Mouse (Mus musculus) midbrain, postnatal 0 days (tissue): ENCODE results near the gene Secisbp2. TPM values are rescaled to one million over a fixed set of nuclear protein-coding genes. Genes with fewer than 3 reads are reported as not detected.
"Not testable (repeated sequence)": the region's sequence is repeated elsewhere in the genome, so short reads cannot be mapped to it uniquely, and the experiment has no call there.

ENCODE experiments used
- ATAC-seq: fragments of 200-750 bp; cut with Nextera tagmentation; 2 replicates; pipeline ENCODE4 v1.8.0; 2017; ENCODE audit warnings: moderate number of reproducible peaks, mild to moderate bottlenecking, moderate TSS enrichment, moderate library complexity; ENCODE audit not compliant: low FRiP score
- DNase-seq: peaks from one replicate; pipeline ENCODE4 v3.0.0-alpha.2; 2015; ENCODE audit warnings: low spot score
- H3K27ac ChIP-seq: fragments of 300-500 bp; sonication (generic); 2 replicates; pipeline ENCODE4 v1.5.1; 2014; ENCODE audit warnings: low read depth, mild to moderate bottlenecking, low read length, mixed read lengths
- H3K27me3 ChIP-seq: fragments of 300-500 bp; sonication (generic); 2 replicates; pipeline ENCODE4 v1.6.1; 2014; ENCODE audit warnings: low read length, control low read depth, mixed read lengths; ENCODE audit not compliant: insufficient read depth
- H3K36me3 ChIP-seq: fragments of 300-500 bp; sonication (generic); 2 replicates; pipeline ENCODE4 v1.6.1; 2014; ENCODE audit warnings: low read length, control low read depth, mixed read lengths; ENCODE audit not compliant: insufficient read depth
- H3K4me1 ChIP-seq: fragments of 300-500 bp; sonication (generic); 2 replicates; pipeline ENCODE4 v1.6.1; 2014; ENCODE audit warnings: mild to moderate bottlenecking, control low read depth, antibody characterized with exemption, low read length, mixed read lengths; ENCODE audit not compliant: insufficient read depth
- H3K4me2 ChIP-seq: fragments of 300-500 bp; sonication (generic); 2 replicates; pipeline ENCODE4 v1.6.1; 2014; ENCODE audit warnings: low read depth, mild to moderate bottlenecking, low read length, mixed read lengths; ENCODE audit not compliant: poor library complexity, severe bottlenecking
- H3K4me3 ChIP-seq: fragments of 300-500 bp; sonication (generic); 2 replicates; pipeline ENCODE4 v1.5.1; 2014; ENCODE audit warnings: low read depth, mild to moderate bottlenecking, low read length, moderate library complexity
- H3K9ac ChIP-seq: fragments of 300-500 bp; sonication (generic); replicated peaks from 2 replicates; pipeline ENCODE4 v1.6.1; 2014; ENCODE audit warnings: mild to moderate bottlenecking, low read length, moderate library complexity, mixed read lengths; ENCODE audit not compliant: poor library complexity, severe bottlenecking
- H3K9me3 ChIP-seq: fragments of 300-500 bp; sonication (generic); 2 replicates; pipeline ENCODE4 v1.6.1; 2016; ENCODE audit warnings: low read length, control low read depth
- CTCF ChIP-seq: IDR thresholded peaks from 2 replicates; pipeline ENCODE4 v1.5.1; 2016; ENCODE audit warnings: antibody characterized with exemption, mild to moderate bottlenecking
- WGBS: fragments of 180-500 bp; shearing (Covaris S2); extraction: QIAGEN DNeasy Blood & Tissue Kit; methylation state at CpG from one replicate; pipeline ENCODE4 v1.1.7; 2014; 5-methylcytosine and 5-hydroxymethylcytosine counted together
- polyA plus RNA-seq: library from polyadenylated mRNA; unstranded; fragments of >200 nt; fragmentation: Nextera tagmentation; extraction: Ambion mirVana; gene quantifications from 2 replicates; pipeline ENCODE4 v1.2.1, GENCODE M21; 2015
- total RNA-seq: library from RNA; depleted of rRNA; stranded (reverse); fragments of >200 nt; gene quantifications from 2 replicates; pipeline ENCODE4 v1.2.3, GENCODE M21; 2014

Gene Secisbp2
- total and polyA plus RNA-seq, 2 experiments from 2014 or later: 15.2 to 19.4 TPM

DNA sequence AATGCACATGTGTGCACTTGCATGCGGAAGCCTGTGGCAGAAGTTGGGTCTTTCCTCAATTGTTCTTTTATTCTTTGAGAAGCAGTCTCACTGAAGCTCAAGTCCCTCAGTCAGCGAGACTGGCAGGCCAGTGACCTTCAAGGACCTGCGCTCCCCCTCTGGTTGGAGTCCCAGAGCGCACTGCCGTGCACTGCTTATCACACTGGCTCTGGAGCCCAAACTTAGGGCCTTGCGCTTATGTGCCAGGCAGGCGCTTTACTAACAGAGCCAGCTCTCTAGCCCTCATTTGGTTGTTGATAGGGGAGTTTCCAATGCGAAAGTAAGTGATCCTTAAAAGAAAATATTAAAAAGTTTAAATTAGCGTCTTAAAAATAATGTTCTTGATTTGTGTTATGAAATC is 2.5 kb downstream of the Secisbp2 start:
- 96% methylated on average over 9 of the region's 9 CpGs for WGBS
- no peak overlapping the region for H3K9ac ChIP-seq
- H3K36me3 ChIP-seq: peaks cover 39% of the 10 kb centered on the region
- no peaks in the 10 kb centered on the region for H3K27me3 ChIP-seq
- no peak overlapping the region for H3K4me2 ChIP-seq
- H3K9me3 ChIP-seq: no peaks in the 10 kb centered on the region
- ATAC-seq: no peak
- 0 out of 2 replicates have a peak, but pooled peaks cover 4% of the 10 kb centered on the region for H3K4me1 ChIP-seq
- no peak overlapping the region for H3K4me3 ChIP-seq
- no peak for TF ChIP-seq CTCF
- no peak overlapping the region for H3K27ac ChIP-seq
- DNase-seq: no peak

DNA sequence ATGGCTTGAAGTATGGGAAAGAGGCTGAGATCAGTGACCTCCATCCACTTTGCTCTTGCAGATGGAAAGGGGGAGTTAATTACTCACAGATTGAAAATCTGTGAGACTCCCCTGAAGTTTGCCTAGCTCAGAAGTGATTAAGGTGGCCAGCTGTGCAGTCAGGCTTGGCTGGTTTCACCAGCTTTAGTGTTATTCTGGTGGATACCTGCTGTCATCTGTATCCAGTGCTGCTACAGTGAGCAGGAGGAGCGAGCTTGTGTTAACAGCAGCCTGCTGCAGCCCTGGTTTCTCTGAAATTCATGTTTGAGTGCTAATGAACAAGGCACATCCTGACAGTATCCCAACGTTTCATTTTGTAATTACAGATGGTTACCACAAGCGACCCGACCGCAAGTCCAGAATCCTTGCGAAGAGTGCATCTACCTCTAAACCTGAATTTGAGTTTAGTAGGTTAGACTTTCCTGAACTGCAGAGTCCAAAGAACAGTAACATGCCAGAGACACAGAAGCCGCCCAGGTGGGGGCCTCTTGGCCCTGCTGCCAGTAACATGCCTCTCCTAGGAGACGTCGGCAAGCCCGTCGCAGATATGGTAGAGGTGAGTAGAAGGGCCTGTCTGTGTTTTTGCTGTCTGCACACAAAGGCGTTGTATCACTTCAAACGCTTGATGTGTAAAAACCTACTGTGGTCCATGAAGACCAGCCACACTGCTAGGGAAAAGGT is 5.2 kb downstream of the Secisbp2 start:
- no peak overlapping the region for H3K27ac ChIP-seq
- no peak for DNase-seq
- no peak overlapping the region for H3K4me3 ChIP-seq
- H3K4me1 ChIP-seq: 0 out of 2 replicates have a peak, but pooled peaks cover 4% of the 10 kb centered on the region
- WGBS: 95% methylated on average over 13 of the region's 13 CpGs
- TF ChIP-seq CTCF: no peak
- no peak for ATAC-seq
- H3K36me3 ChIP-seq: peaks cover 53% of the 10 kb centered on the region
- no peak overlapping the region for H3K4me2 ChIP-seq
- no peaks in the 10 kb centered on the region for H3K9me3 ChIP-seq
- H3K27me3 ChIP-seq: no peaks in the 10 kb centered on the region
- H3K9ac ChIP-seq: no peak overlapping the region

DNA sequence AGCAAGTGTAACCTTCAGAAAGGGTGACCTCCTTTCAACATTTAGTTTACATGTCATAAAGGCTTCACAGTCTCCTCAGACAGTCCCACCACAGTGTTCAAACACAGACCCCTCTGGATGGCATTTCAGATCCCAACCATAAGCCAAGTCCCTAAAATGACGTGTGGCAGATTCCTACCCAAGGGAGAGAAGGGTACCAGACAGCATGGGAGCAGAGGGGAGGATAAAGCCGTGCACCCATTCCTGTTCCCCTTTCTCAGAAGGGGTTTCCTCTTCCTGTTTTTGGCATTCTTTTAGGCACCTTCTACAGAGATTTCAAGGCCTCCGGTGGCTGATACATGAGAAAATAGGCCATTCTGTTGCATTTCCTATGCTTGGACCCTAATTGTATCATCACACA is 6.6 kb downstream of the Secisbp2 start:
- no peak for ATAC-seq
- 89% methylated on average over 3 of the region's 3 CpGs for WGBS
- Histone ChIP-seq H3K27me3 (no peaks in the 10 kb centered on the region), H3K9ac (no peak overlapping the region), H3K9me3 (no peaks in the 10 kb centered on the region), H3K4me2 (no peak overlapping the region), H3K27ac (no peak overlapping the region), H3K4me1 (no peaks in the 10 kb centered on the region), H3K36me3 (peaks cover 64% of the 10 kb centered on the region), H3K4me3 (no peak overlapping the region)
- no peak for DNase-seq
- TF ChIP-seq CTCF: no peak

DNA sequence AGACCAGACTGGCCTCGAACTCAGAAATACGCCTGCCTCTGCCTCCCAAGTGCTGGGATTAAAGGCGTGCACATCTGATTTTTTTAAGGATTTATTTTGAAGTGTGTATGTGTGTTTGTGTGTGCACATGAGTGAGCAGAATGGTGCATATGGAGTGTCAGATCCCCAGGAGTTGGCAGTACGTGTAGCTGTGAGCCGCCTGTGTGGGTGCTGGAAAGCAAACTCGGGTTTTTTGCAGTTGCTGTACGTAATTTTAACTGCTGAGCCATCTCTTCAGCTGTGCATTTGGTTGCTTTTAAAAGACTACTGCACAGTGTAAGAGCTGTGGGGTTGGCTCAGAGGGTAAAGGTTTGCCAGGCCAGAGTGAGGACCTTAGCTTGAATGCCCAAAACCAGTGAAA is 8.1 kb downstream of the Secisbp2 start:
- Histone ChIP-seq H3K4me3 (no peak overlapping the region), H3K27me3 (no peaks in the 10 kb centered on the region), H3K9me3 (no peaks in the 10 kb centered on the region), H3K4me1 (no peaks in the 10 kb centered on the region), H3K9ac (no peak overlapping the region), H3K27ac (no peak overlapping the region), H3K36me3 (peaks cover 62% of the 10 kb centered on the region), H3K4me2 (no peak overlapping the region)
- DNase-seq (no peak), ATAC-seq (no peak)
- no peak for TF ChIP-seq CTCF
- 99% methylated on average over 7 of the region's 7 CpGs for WGBS

DNA sequence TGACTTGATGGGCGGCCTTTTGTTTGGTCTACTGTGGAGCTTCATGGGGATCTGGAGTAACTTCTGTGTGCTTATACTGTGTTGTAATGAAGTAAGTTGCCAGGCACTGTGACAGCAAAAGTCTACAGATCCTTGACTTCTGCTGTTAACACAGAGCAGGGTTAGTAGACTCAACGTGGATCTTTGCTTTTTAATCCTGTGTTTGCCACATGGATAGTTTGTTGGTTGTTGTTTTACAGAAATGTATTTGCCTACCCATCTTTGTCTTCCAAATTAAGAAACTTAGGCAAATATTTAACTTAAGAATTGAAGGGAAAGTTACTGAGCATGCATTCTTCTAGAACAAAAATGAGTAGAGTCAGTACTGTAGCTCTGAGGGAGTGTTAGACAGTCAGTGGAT is 12.1 kb downstream of the Secisbp2 start:
- Histone ChIP-seq H3K4me3 (no peak overlapping the region), H3K27me3 (no peaks in the 10 kb centered on the region), H3K27ac (no peak overlapping the region), H3K9ac (no peak overlapping the region), H3K36me3 (peaks cover 62% of the 10 kb centered on the region), H3K4me2 (no peak overlapping the region), H3K9me3 (no peaks in the 10 kb centered on the region), H3K4me1 (no peaks in the 10 kb centered on the region)
- no peak for TF ChIP-seq CTCF
- ATAC-seq (no peak), DNase-seq (no peak)
- WGBS: 97% methylated on average over 2 of the region's 2 CpGs

DNA sequence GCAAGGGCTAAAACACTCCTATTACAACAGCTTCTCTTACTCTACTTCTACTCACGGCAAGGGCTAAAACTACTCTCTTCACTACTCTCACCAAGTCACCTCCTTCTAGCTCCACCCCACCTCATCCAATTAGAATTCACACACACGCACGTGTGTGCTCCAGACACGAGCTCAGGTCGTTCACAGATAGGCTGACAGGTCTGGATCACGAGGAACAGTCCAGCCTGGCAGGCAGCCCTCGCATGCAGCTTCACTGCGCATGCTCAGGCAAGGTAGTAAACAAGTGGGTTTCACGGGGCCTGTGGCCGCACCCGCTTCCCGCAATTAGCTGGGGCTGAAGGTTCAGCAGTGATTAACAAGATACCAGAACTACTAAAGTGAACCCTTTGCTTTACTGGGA is 16.7 kb downstream of the Secisbp2 start:
- H3K27ac ChIP-seq, H3K27me3 ChIP-seq, H3K4me3 ChIP-seq, ATAC-seq, H3K4me1 ChIP-seq, DNase-seq, H3K9me3 ChIP-seq, H3K9ac ChIP-seq, H3K4me2 ChIP-seq: not testable (repeated sequence)
- 97% methylated on average over 12 of the region's 12 CpGs for WGBS
- peaks cover 48% of the 10 kb centered on the region for H3K36me3 ChIP-seq
